Mouse (Mus musculus) neural tube, embryonic 13.5 days (tissue): ENCODE measurements around the gene Bicc1. TPM values are rescaled to one million over a fixed set of nuclear protein-coding genes. Genes with fewer than 3 reads are reported as not detected.

Experiments used
- ATAC-seq: fragments of 200-750 bp; cut with Nextera tagmentation; 2 replicates; pipeline ENCODE4 v1.8.0; 2017; ENCODE audit warnings: low read depth, mild to moderate bottlenecking, moderate TSS enrichment, moderate library complexity
- H3K27ac ChIP-seq: fragments of 300-500 bp; sonication (generic); replicated peaks from 2 replicates; pipeline ENCODE4 v1.5.1; 2015; ENCODE audit warnings: moderate library complexity, mild to moderate bottlenecking, inconsistent platforms
- H3K27me3 ChIP-seq: fragments of 300-500 bp; sonication (generic); 2 replicates; pipeline ENCODE4 v1.6.1; 2015; ENCODE audit warnings: mild to moderate bottlenecking, inconsistent platforms
- H3K36me3 ChIP-seq: fragments of 300-500 bp; sonication (generic); 2 replicates; pipeline ENCODE4 v1.6.1; 2015; ENCODE audit warnings: mild to moderate bottlenecking, inconsistent platforms
- H3K4me1 ChIP-seq: fragments of 300-500 bp; sonication (generic); replicated peaks from 2 replicates; pipeline ENCODE4 v1.6.1; 2015; ENCODE audit warnings: inconsistent platforms
- H3K4me2 ChIP-seq: fragments of 300-500 bp; sonication (generic); 2 replicates; pipeline ENCODE4 v1.6.1; 2015; ENCODE audit warnings: inconsistent platforms, mild to moderate bottlenecking, moderate library complexity
- H3K4me3 ChIP-seq: fragments of 300-500 bp; sonication (generic); 2 replicates; pipeline ENCODE4 v1.5.1; 2015; ENCODE audit warnings: mild to moderate bottlenecking, inconsistent platforms
- H3K9ac ChIP-seq: fragments of 300-500 bp; sonication (generic); 2 replicates; pipeline ENCODE4 v1.6.1; 2015; ENCODE audit warnings: moderate library complexity, mild to moderate bottlenecking, inconsistent platforms
- H3K9me3 ChIP-seq: fragments of 300-500 bp; sonication (generic); 2 replicates; pipeline ENCODE4 v1.6.1; 2016; ENCODE audit warnings: inconsistent platforms
- WGBS: fragments of 180-500 bp; shearing (Covaris S2); methylation state at CpG from one replicate; pipeline ENCODE4 v1.1.7; 2015; 5-methylcytosine and 5-hydroxymethylcytosine counted together
- polyA plus RNA-seq: library from polyadenylated mRNA; unstranded; fragments of >200 nt; fragmentation: Nextera tagmentation; extraction: Ambion mirVana; gene quantifications from 2 replicates; pipeline ENCODE4 v1.2.1, GENCODE M21; 2015

Gene Bicc1
- polyA plus RNA-seq, 1 experiment from 2014 or later: 5.9 TPM

GRCm38 (mm10) chr10:71181931-71182330 lies 22.4 kb upstream of the Bicc1 start:
- no peak for ATAC-seq
- H3K9me3 ChIP-seq: no peaks in the 10 kb centered on the region
- H3K9ac ChIP-seq: no peak overlapping the region
- H3K4me2 ChIP-seq: no peak overlapping the region
- no peaks in the 10 kb centered on the region for H3K4me1 ChIP-seq
- H3K36me3 ChIP-seq: no peaks in the 10 kb centered on the region
- H3K4me3 ChIP-seq: no peak overlapping the region
- H3K27ac ChIP-seq: no peak overlapping the region
- WGBS: 82% methylated on average over 4 of the region's 4 CpGs
- H3K27me3 ChIP-seq: no peaks in the 10 kb centered on the region

DNA sequence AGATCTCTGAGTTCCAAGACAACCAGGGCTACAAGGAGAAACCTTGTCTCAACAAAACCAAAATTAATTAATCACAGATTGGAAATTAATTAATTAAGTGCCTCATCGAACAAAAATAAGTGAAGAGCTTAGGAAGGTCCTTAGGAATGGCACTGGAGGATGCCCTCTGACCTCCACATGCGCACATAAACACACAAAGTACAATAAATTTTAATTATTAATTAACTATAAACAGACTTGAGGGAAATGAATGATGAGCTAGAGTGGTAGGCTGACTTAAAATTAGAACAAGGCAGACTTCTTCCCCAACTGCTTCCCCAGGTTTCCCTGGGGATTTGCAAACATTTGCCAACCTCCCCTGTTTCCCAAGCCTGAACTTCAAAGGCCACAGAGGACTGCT lies 21.6 kb upstream of the Bicc1 start:
- Histone ChIP-seq H3K9me3 (no peaks in the 10 kb centered on the region), H3K4me2 (no peak overlapping the region), H3K36me3 (no peaks in the 10 kb centered on the region), H3K27me3 (no peaks in the 10 kb centered on the region), H3K9ac (no peak overlapping the region), H3K4me3 (no peak overlapping the region), H3K27ac (no peak overlapping the region), H3K4me1 (no peaks in the 10 kb centered on the region)
- no peak for ATAC-seq
- 77% methylated on average over 2 of the region's 2 CpGs for WGBS

DNA sequence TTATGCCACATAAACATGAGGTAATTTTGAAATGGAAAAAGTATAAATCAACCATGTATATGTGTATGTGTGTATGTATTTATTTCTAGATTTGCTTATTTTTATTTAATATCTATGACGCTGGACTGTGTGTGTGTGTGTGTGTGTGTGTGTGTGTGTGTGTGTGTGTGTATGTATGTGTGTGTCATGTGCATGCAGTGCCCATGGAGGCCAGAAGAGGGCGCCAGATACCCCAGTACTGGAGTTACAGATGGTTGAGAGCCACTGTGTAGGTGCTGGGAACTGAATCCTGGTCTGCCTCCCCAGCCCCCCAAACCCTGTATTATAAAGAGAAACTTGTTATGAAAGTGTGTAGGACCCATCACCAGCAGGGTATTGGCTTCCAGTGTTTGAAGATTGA lies 20.6 kb upstream of the Bicc1 start:
- no peak for ATAC-seq
- Histone ChIP-seq H3K27ac (no peak overlapping the region), H3K36me3 (no peaks in the 10 kb centered on the region), H3K9me3 (no peaks in the 10 kb centered on the region), H3K4me2 (no peak overlapping the region), H3K27me3 (no peaks in the 10 kb centered on the region), H3K4me3 (no peak overlapping the region), H3K9ac (no peak overlapping the region), H3K4me1 (no peaks in the 10 kb centered on the region)
- 70% methylated on average over 2 of the region's 2 CpGs for WGBS

GRCm38 (mm10) chr10:71177201-71177600 lies 17.7 kb upstream of the Bicc1 start:
- Histone ChIP-seq H3K36me3 (no peaks in the 10 kb centered on the region), H3K4me3 (no peak overlapping the region), H3K9ac (no peak overlapping the region), H3K9me3 (no peaks in the 10 kb centered on the region), H3K4me2 (no peak overlapping the region), H3K27me3 (no peaks in the 10 kb centered on the region), H3K27ac (no peak overlapping the region), H3K4me1 (no peaks in the 10 kb centered on the region)
- no peak for ATAC-seq
- 88% methylated on average over 7 of the region's 7 CpGs for WGBS

- H3K36me3 ChIP-seq: no peaks in the 10 kb centered on the region
- H3K4me3 ChIP-seq: no peak overlapping the region
- no peak overlapping the region for H3K9ac ChIP-seq
- H3K4me1 ChIP-seq: no peaks in the 10 kb centered on the region
- ATAC-seq: no peak
- H3K27ac ChIP-seq: no peak overlapping the region
- WGBS: 73% methylated on average over 8 of the region's 8 CpGs
- no peaks in the 10 kb centered on the region for H3K27me3 ChIP-seq
- no peaks in the 10 kb centered on the region for H3K9me3 ChIP-seq
- no peak overlapping the region for H3K4me2 ChIP-seq
Measured at GRCm38 (mm10) chr10:71176341-71176740, 16.8 kb upstream of the Bicc1 start.

DNA sequence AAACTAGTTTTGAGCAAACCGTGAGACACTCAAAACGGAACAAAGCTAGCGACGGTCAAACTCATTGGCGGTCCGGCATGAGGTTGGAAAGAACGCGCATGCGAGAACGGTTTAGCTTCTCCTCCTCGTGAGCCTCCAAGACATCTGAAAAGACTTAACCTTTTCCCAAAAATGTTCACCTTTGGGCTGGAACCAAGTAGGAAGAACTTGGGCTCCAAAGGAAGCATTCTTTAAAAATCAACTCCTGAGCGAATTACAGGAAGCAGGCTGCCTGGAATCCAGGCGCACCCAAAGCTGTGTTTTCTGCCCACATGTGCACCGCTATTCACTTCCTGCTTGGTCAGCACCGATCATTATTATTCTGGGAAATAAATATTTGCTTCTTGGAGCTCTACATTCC lies 15.8 kb upstream of the Bicc1 start:
- Histone ChIP-seq H3K36me3 (no peaks in the 10 kb centered on the region), H3K4me3 (no peak overlapping the region), H3K9me3 (no peaks in the 10 kb centered on the region), H3K27me3 (no peaks in the 10 kb centered on the region), H3K9ac (no peak overlapping the region), H3K27ac (no peak overlapping the region), H3K4me2 (no peak overlapping the region), H3K4me1 (no peaks in the 10 kb centered on the region)
- 92% methylated on average over 15 of the region's 15 CpGs for WGBS
- no peak for ATAC-seq

- Histone ChIP-seq H3K4me2 (no peak overlapping the region), H3K36me3 (no peaks in the 10 kb centered on the region), H3K27ac (no peak overlapping the region), H3K4me1 (no peaks in the 10 kb centered on the region), H3K4me3 (no peak overlapping the region), H3K9me3 (no peaks in the 10 kb centered on the region), H3K9ac (no peak overlapping the region), H3K27me3 (no peaks in the 10 kb centered on the region)
- 96% methylated on average over 1 of the region's 1 CpGs for WGBS
- ATAC-seq: no peak
Measured at GRCm38 (mm10) chr10:71171414-71171813, 11.9 kb upstream of the Bicc1 start.

- Histone ChIP-seq H3K27ac (no peak overlapping the region), H3K9ac (no peak overlapping the region), H3K9me3 (no peaks in the 10 kb centered on the region), H3K4me1 (no peaks in the 10 kb centered on the region), H3K36me3 (no peaks in the 10 kb centered on the region), H3K4me2 (no peak overlapping the region), H3K27me3 (no peaks in the 10 kb centered on the region), H3K4me3 (no peak overlapping the region)
- 96% methylated on average over 5 of the region's 5 CpGs for WGBS
- ATAC-seq: no peak
Measured at GRCm38 (mm10) chr10:71170771-71171170, 11.3 kb upstream of the Bicc1 start.

GRCm38 (mm10) chr10:71169811-71170210 lies 10.3 kb upstream of the Bicc1 start:
- Histone ChIP-seq H3K36me3 (no peaks in the 10 kb centered on the region), H3K9me3 (no peaks in the 10 kb centered on the region), H3K9ac (no peak overlapping the region), H3K4me3 (no peak overlapping the region), H3K4me1 (no peaks in the 10 kb centered on the region), H3K4me2 (no peak overlapping the region), H3K27me3 (no peaks in the 10 kb centered on the region), H3K27ac (no peak overlapping the region)
- no peak for ATAC-seq
- 90% methylated on average over 10 of the region's 10 CpGs for WGBS

GRCm38 (mm10) chr10:71169171-71169570 lies 9.7 kb upstream of the Bicc1 start:
- H3K9me3 ChIP-seq: no peaks in the 10 kb centered on the region
- H3K4me2 ChIP-seq: no peak overlapping the region
- WGBS: 53% methylated on average over 4 of the region's 4 CpGs
- no peak for ATAC-seq
- H3K27me3 ChIP-seq: no peaks in the 10 kb centered on the region
- H3K9ac ChIP-seq: no peak overlapping the region
- no peak overlapping the region for H3K27ac ChIP-seq
- H3K4me3 ChIP-seq: no peak overlapping the region
- H3K36me3 ChIP-seq: no peaks in the 10 kb centered on the region
- H3K4me1 ChIP-seq: no peaks in the 10 kb centered on the region

GRCm38 (mm10) chr10:71160449-71160848 lies 949 bp upstream of the Bicc1 start:
- ATAC-seq: no peak
- no peak overlapping the region for H3K27ac ChIP-seq
- no peaks in the 10 kb centered on the region for H3K9me3 ChIP-seq
- H3K4me1 ChIP-seq: peaks cover 9% of the 10 kb centered on the region
- H3K4me2 ChIP-seq: no peak overlapping the region
- WGBS: 81% methylated on average over 12 of the region's 12 CpGs
- H3K9ac ChIP-seq: no peak overlapping the region
- peaks cover 17% of the 10 kb centered on the region; the same call in 1 of the 2 replicates for H3K27me3 ChIP-seq
- 0 out of 2 replicates have a peak overlapping the region, but pooled peaks have one; percentile 71 for H3K4me3 ChIP-seq
- no peaks in the 10 kb centered on the region for H3K36me3 ChIP-seq

GRCm38 (mm10) chr10:71158940-71159675 lies 392 bp downstream of the Bicc1 start:
- H3K9me3 ChIP-seq: no peaks in the 10 kb centered on the region
- H3K27ac ChIP-seq: peak overlapping the region; percentile 52; the same call in 1 of the 2 replicates
- peaks cover 17% of the 10 kb centered on the region; the same call in 1 of the 2 replicates for H3K27me3 ChIP-seq
- no peaks in the 10 kb centered on the region for H3K36me3 ChIP-seq
- peak overlapping the region; percentile 78 for H3K9ac ChIP-seq
- under 1% methylated on average over 49 of the region's 65 CpGs for WGBS
- H3K4me2 ChIP-seq: peak overlapping the region; percentile 93
- peak; percentile 80 for ATAC-seq
- H3K4me3 ChIP-seq: peak overlapping the region; percentile 71
- H3K4me1 ChIP-seq: peaks cover 9% of the 10 kb centered on the region

- ATAC-seq: no peak
- Histone ChIP-seq H3K27me3 (peaks cover 15% of the 10 kb centered on the region; the same call in 1 of the 2 replicates), H3K4me3 (no peak overlapping the region), H3K9ac (no peak overlapping the region), H3K27ac (no peak overlapping the region), H3K4me2 (no peak overlapping the region), H3K9me3 (no peaks in the 10 kb centered on the region), H3K36me3 (no peaks in the 10 kb centered on the region), H3K4me1 (peaks cover 9% of the 10 kb centered on the region)
- 88% methylated on average over 5 of the region's 5 CpGs for WGBS
Measured at GRCm38 (mm10) chr10:71156569-71156968, 2.9 kb downstream of the Bicc1 start.
